Mouse (Mus musculus): Measurements from ENCODE around the gene Csnk1d. TPM values are rescaled to one million over a fixed set of nuclear protein-coding genes. Genes with fewer than 3 reads are reported as not detected.

Csnk1d gene
- total RNA-seq, 2 experiments from 2014 or later: 165 to 166 TPM

DNA sequence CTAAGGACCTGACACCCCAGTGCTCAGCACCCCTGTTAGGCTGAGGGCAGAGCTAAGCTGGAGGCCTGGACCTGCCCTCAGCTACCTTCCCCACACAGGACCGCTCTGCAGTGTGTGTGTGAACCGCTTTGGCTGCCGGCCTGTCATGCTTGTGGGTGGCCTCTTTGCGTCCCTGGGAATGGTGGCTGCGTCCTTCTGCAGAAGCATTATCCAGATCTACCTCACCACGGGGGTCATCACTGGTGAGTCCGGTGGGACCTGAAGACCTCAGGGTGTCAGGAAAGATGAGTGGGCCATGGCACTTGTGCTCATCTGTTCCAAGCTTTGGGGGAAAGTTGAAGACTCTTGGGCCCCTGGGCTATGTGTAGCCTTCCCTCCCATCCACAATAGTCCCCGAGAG lies 35.4 kb downstream of the Csnk1d start:
- DNase-seq (ENCODE audit: low spot score in 2 of 2): no peak

- DNase-seq (ENCODE audit: low spot score in 2 of 2): no peak
These were observed 36.2 kb downstream of the Csnk1d start for GRCm38 (mm10) chr11:120954936-120955335.

DNA sequence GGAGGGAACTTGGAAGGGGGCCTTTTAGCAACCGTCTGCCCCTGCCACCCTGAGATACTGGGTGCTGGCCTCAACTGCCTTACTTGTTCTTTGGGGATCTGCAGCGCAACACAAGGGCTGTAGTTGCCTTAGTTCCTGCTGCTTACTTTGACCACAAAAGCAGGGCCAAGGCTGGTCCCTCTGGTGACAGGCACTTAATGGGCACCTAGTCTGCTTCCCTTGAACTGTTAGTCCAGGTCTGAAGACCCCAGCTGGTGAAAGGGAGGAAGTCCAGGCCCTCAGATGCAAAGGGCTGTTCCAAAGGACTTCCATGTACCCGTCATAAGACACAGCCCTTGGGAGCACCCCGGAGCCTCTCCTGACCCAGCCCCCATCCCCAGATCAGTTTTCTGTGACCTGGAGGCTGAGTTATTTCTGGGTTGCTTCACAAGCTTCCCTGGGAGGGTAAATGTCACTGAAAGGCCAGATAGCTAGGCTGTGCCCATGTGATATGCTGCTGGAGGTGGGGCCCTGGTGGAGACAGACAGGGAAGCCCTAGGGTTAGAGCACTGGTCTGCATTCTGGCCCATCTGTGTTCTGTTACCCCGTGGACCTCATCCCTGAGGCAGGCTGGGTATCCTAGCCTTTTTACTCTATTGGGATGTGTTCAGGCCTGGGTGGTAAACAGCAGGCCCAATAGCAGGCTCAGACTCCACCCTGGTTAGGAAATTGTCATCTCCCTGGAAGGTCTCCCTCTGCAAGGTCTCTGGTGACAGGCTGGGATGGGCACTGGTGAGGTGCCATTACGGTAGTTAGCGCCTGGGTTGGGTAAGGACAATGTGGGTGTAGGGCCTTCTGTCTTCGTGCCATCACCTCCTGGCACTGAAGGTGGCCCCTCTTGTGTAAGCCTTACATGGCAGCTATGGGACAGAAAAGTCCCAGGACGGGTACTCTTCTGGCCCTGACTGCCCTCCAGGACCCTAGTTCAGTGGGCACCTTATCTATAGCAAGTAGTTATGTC lies 39.1 kb downstream of the Csnk1d start:
- DNase-seq (ENCODE audit: low spot score in 2 of 2): no peak

DNA sequence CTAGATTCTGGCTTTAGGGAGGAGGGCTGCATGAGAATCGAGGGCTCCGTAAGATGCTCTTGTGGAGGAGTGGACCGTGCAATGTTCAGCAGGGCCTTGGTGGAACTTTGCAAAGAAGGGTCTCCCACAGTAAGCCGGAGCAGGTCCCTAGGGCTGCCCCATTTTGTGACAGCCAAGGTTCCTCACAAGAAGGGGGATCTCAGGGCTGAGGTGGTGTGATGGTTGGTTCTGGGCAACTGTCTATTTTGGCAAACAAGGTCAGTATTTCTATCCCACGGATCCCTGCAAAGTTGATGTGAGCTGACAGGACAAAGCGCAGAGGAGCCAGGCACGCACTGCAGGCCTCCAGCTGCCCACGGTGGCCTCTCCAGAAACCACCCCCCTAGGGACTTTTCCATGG lies 39.9 kb downstream of the Csnk1d start:
- no peak for DNase-seq (ENCODE audit: low spot score in 2 of 2)

- peak; percentile 54 to 68 for DNase-seq (ENCODE audit: low spot score in 2 of 2)
These were observed 40.6 kb downstream of the Csnk1d start for GRCm38 (mm10) chr11:120950281-120951202.

GRCm38 (mm10) chr11:120949863-120950262 lies 41.3 kb downstream of the Csnk1d start:
- DNase-seq (ENCODE audit: low spot score in 2 of 2): no peak

GRCm38 (mm10) chr11:120948861-120949851 lies 42.0 kb downstream of the Csnk1d start:
- no peak for DNase-seq (ENCODE audit: low spot score in 2 of 2)

DNA sequence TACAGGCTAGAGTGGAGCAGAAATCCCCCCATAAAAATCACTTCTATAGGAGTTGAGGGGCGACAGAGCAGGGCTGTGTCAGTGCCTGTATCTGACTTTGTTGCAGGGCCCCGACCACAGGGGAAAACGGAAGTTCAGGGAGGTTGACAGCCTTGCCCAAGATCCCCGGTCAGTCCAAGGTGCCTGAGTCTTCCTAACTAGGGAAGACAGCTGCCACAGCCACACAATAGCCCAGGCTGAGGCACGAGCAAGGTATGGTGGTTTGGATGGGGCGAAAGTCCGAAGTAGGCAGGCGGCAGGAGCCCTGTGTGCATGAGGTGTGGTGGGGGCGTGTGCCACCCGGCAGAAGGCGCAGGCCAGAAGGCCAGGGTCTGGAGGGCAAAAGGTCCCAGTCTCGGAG lies 42.8 kb downstream of the Csnk1d start, which contains the start of gene Slc16a3:
Gene Slc16a3 (plus strand): TSS at position 153 of the 400 bp plus-strand sequence.
- no peak for DNase-seq (ENCODE audit: low spot score in 2 of 2)

DNA sequence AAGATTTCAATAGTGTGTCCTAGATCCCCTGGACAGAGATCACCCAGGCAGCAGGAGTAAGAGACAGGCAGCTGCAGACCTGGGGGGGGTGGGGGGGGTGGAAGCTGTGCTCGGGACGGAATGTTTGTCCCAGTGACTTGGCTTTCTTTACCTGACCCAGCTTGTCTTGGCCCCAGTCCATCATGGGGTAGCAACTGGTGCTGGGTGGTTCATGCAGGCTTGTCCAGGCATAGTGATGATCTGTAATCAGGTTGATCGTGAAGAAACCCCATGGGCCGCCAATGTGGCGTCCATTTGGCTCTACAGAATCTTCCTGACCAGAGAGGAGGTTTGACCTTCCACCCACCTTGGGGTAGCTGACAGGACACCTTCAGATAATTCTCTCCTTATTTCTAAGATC lies 45.2 kb downstream of the Csnk1d start:
- no peak for DNase-seq (ENCODE audit: low spot score in 2 of 2)

- no peak for DNase-seq (ENCODE audit: low spot score in 2 of 2)
These were observed 45.9 kb downstream of the Csnk1d start for GRCm38 (mm10) chr11:120945266-120945665.

DNA sequence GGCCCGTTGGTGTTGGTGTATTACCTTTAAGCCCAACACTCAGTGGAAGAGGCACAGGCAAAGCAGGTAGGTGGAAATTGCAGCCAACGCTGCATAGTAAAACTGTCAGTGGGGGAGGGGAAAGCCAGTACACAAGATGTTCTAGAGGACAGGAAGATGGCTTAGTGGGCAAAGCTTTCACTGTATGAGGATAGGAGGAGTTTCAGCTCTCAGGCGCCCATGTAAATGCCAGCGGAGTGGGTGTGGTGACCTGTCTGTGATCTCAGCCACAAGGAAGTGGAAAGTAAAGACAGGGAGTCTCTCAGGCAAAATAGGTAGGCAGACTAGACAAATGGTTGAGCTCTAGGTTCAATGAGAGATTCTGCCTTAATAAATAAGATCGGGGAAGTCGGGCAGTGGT lies 50.2 kb downstream of the Csnk1d start:
- no peak for DNase-seq (ENCODE audit: low spot score in 2 of 2)

DNA sequence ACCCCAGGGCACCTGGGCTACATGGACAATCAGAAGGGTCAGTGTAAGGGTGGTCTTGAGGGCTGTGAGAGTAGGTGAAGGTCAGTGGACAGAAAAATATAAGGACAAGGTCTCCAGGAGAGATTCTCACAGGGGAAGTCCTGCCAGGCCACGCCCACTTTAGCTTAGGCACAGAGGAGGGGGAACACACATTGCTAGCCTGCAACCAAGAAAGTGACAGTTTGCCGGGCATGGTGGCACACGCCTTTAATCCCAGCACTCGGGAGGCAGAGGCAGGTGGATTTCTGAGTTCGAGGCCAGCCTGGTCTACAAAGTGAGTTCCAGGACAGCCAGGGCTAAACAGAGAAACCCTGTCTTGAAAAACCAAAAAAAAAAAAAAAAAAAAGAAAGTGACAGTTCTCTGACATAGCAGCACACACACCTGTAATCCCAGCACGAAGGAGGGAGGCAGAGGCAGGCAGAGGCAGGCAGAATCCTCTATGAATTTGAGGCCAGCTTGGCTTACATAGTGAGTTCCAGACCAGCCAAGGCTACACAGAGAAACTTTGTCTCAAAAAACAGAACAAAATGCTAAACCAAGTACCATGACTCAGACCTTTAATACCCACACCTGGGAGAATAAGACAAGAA lies 51.3 kb downstream of the Csnk1d start:
- no peak for DNase-seq (ENCODE audit: low spot score in 2 of 2)

GRCm38 (mm10) chr11:120938795-120939194 lies 52.3 kb downstream of the Csnk1d start:
- no peak for DNase-seq (ENCODE audit: low spot score in 2 of 2)

DNA sequence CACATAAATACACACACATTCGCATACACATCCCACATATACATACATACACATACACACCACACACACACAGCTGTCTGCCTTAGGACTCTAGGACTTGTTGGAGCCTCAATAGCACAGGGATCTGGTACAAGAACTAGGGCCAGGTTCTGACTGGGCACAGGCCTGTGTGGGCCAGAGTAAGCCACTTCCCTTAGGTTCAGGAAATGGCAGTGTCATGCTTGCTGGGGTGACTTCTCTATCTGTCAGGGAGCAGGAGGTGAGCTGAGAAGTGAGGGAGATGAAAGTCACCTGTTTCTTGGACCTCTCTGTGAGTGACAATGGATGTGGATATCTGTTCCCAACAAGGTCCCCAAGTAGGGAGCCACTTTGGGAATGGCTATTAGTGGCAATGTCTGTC lies 53.2 kb downstream of the Csnk1d start:
- no peak for DNase-seq (ENCODE audit: low spot score in 2 of 2)

DNA sequence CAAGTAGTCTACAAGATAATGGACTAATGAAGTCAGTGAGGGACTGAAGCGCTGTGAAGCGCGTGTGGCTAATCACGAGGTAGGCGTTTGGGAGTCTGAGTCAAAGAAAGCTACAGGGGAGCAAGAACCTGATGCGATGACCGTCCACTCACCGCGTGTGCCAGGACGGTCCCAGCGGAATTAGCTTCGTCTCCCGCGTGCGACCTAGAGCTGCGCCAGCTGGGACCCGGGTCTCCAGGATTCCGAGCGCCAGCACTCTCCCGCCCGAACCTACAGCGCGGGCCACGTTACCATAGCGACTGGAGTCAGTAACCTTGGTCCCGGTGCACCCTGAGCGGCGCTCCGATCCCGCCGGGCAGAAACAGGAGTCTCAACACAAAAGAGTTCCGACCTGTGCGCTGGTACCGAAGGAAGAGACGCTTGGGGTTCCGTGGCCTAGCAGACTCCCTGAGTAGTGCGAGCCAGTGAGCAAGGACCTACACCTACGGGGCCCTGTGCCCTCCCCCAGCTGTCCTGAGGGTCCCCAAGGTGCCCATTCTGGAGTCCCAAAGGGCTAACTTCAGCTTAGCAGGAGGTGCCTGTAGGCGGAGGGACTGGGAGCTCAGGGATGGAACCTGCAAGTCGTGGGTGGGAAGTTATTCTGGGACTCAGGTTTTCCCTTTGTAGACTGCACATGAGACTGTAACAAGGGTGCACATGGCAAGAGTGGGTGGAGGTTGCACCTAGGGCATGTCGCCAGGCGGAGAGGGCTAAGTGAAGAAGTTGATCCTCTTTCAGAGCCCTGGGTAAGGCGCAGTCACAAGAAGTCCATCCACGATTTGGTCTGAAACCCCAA lies 58.3 kb downstream of the Csnk1d start, which contains the start of gene Ccdc57:
Gene Ccdc57 (minus strand): TSS at position 309 of the 835 bp plus-strand sequence.
- peak; percentile 85 to 86 for DNase-seq (ENCODE audit: low spot score in 2 of 2)

- DNase-seq (ENCODE audit: low spot score in 2 of 2): no peak
These were observed 59.7 kb downstream of the Csnk1d start for GRCm38 (mm10) chr11:120931479-120931878.

GRCm38 (mm10) chr11:120928468-120928867 lies 62.7 kb downstream of the Csnk1d start:
- no peak for DNase-seq (ENCODE audit: low spot score in 2 of 2)

GRCm38 (mm10) chr11:120922528-120922927 lies 68.6 kb downstream of the Csnk1d start:
- DNase-seq (ENCODE audit: low spot score in 2 of 2): no peak

DNA sequence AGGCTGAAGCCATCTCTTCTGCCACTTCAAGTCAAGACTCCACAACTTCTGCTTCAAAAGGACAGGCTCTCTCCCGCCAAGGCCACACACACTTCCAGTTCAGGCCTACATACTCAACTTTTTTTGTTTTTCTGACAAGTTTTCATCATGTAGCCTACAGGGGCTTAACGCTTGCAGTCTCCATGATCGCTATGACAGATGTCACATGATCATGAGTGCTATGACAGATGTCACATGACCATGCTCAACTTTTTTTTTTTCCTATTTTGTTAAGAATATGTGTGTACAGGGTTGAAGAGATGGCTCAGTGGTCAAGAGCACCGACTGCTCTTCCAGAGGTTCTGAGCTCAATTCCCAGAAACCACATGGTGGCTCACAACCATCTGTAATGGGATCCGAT lies 73.4 kb downstream of the Csnk1d start:
- no peak for DNase-seq (ENCODE audit: low spot score in 2 of 2)
